Mouse (Mus musculus) kidney, embryonic 14.5 days (tissue): Measurements from ENCODE around the gene Neurl4. TPM values are rescaled to one million over a fixed set of nuclear protein-coding genes. Genes with fewer than 3 reads are reported as not detected.

Experiments
- ATAC-seq: fragments of 200-750 bp; cut with Nextera tagmentation; 2 replicates; pipeline ENCODE4 v1.8.0; 2017; ENCODE audit warnings: moderate number of reproducible peaks, mild to moderate bottlenecking, moderate TSS enrichment, moderate library complexity; ENCODE audit not compliant: low FRiP score, low TSS enrichment
- H3K27ac ChIP-seq: fragments of 300-500 bp; sonication (generic); 2 replicates; pipeline ENCODE4 v1.5.1; 2014; ENCODE audit warnings: low read depth, mild to moderate bottlenecking, low read length, moderate library complexity, mixed read lengths
- H3K27me3 ChIP-seq: fragments of 300-500 bp; sonication (generic); 2 replicates; pipeline ENCODE4 v1.6.1; 2014; ENCODE audit warnings: mild to moderate bottlenecking, low read length; ENCODE audit not compliant: control insufficient read depth, insufficient read depth
- H3K36me3 ChIP-seq: fragments of 300-500 bp; sonication (generic); 2 replicates; pipeline ENCODE4 v1.6.1; 2014; ENCODE audit warnings: low read length, mixed read lengths; ENCODE audit not compliant: control insufficient read depth, insufficient read depth
- H3K4me1 ChIP-seq: fragments of 300-500 bp; sonication (generic); 2 replicates; pipeline ENCODE4 v1.6.1; 2014; ENCODE audit warnings: low read length, mixed read lengths; ENCODE audit not compliant: control insufficient read depth, insufficient read depth
- H3K4me2 ChIP-seq: fragments of 300-500 bp; sonication (generic); replicated peaks from 2 replicates; pipeline ENCODE4 v1.6.1; 2014; ENCODE audit warnings: low read depth, mild to moderate bottlenecking, low read length
- H3K4me3 ChIP-seq: fragments of 300-500 bp; sonication (generic); 2 replicates; pipeline ENCODE4 v1.5.1; 2014; ENCODE audit warnings: mild to moderate bottlenecking, low read length
- H3K9ac ChIP-seq: fragments of 300-500 bp; sonication (generic); 2 replicates; pipeline ENCODE4 v1.6.1; 2014; ENCODE audit warnings: low read depth, mild to moderate bottlenecking, low read length, moderate library complexity
- H3K9me3 ChIP-seq: fragments of 300-500 bp; sonication (generic); 2 replicates; pipeline ENCODE4 v1.6.1; 2016; ENCODE audit warnings: low read length; ENCODE audit not compliant: control insufficient read depth
- WGBS: fragments of 180-500 bp; shearing (Covaris S2); extraction: QIAGEN DNeasy Blood & Tissue Kit; methylation state at CpG from one replicate; pipeline ENCODE4 v1.1.7; 2014; 5-methylcytosine and 5-hydroxymethylcytosine counted together
- polyA plus RNA-seq: library from polyadenylated mRNA; unstranded; fragments of >200 nt; fragmentation: Nextera tagmentation; extraction: Ambion mirVana; gene quantifications from 2 replicates; pipeline ENCODE4 v1.2.1, GENCODE M21; 2014

Gene Neurl4
- polyA plus RNA-seq, 1 experiment from 2014 or later = 16.3 TPM

GRCm38 (mm10) chr11:69932254-69932653 lies 31.4 kb downstream of the Neurl4 start:
- H3K27me3 ChIP-seq = peaks cover 6% of the 10 kb centered on the region; the same call in 1 of the 2 replicates
- peaks cover 12% of the 10 kb centered on the region for H3K4me1 ChIP-seq
- H3K27ac ChIP-seq = no peak overlapping the region
- ATAC-seq = no peak
- 52% methylated on average over 3 of the region's 3 CpGs for WGBS
- H3K4me2 ChIP-seq = no peak overlapping the region
- H3K9ac ChIP-seq = no peak overlapping the region
- no peaks in the 10 kb centered on the region for H3K9me3 ChIP-seq
- H3K36me3 ChIP-seq = no peaks in the 10 kb centered on the region
- H3K4me3 ChIP-seq = no peak overlapping the region

DNA sequence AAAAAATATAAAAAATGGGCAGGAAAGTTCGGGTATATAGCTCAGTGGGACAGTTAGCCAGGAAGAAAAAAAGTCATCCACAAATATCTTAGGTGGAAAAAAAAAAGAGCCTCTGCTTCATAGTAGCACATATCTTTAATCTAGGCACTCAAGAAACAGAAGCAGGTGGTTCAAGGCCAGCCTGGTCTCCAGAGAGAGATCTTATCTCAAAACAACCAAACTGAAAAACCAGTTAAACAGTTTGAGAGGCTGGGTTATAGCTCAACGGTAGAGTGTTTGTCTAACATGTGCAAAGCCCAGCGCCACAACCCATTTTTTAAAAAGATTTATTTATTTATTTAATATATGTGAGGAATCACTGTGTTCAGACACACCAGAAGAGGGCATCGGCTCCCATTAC lies 32.2 kb downstream of the Neurl4 start:
- Histone ChIP-seq H3K4me3 (no peak overlapping the region), H3K27ac (no peak overlapping the region), H3K4me2 (no peak overlapping the region), H3K27me3 (peaks cover 9% of the 10 kb centered on the region; the same call in 1 of the 2 replicates), H3K4me1 (peaks cover 13% of the 10 kb centered on the region), H3K36me3 (no peaks in the 10 kb centered on the region), H3K9me3 (no peaks in the 10 kb centered on the region), H3K9ac (no peak overlapping the region)
- no peak for ATAC-seq
- WGBS = 74% methylated on average over 4 of the region's 4 CpGs

DNA sequence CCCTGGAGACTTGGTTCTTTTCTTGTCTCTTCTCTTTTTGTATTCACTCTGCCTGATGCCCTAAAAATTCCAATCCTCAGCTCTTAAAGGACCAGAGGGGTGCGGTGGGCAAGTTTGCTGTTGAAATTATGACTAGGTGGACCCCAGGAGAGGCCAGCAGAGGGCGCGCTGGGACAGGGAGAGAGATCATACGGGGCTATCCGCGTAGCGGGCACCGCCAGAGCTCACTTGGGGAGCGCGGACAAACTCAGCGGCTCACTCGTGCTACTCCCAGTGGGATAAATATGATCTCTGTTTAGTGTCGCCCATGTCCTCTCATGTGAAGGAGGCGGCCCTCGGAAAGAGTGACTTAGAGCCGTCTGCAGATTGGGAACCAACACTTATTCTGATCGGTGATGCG lies 33.3 kb downstream of the Neurl4 start:
- peak overlapping the region; percentile 11; the same call in 1 of the 2 replicates for H3K4me3 ChIP-seq
- no peak overlapping the region for H3K27ac ChIP-seq
- ATAC-seq = peak; percentile 53
- H3K9me3 ChIP-seq = no peaks in the 10 kb centered on the region
- no peak overlapping the region for H3K9ac ChIP-seq
- H3K4me2 ChIP-seq = peak overlapping the region; percentile 38
- H3K27me3 ChIP-seq = peaks cover 9% of the 10 kb centered on the region; the same call in 1 of the 2 replicates
- WGBS = under 1% methylated on average over 18 of the region's 18 CpGs
- H3K36me3 ChIP-seq = no peaks in the 10 kb centered on the region
- peaks cover 13% of the 10 kb centered on the region for H3K4me1 ChIP-seq

- no peak overlapping the region for H3K27ac ChIP-seq
- peak overlapping the region; percentile 100; the same call in 1 of the 2 replicates for H3K4me2 ChIP-seq
- H3K4me3 ChIP-seq = peak overlapping the region; percentile 56
- 16% methylated on average over 6 of the region's 6 CpGs for WGBS
- H3K27me3 ChIP-seq = peaks cover 9% of the 10 kb centered on the region; the same call in 1 of the 2 replicates
- no peak for ATAC-seq
- H3K9ac ChIP-seq = no peak overlapping the region
- H3K36me3 ChIP-seq = no peaks in the 10 kb centered on the region
- H3K9me3 ChIP-seq = no peaks in the 10 kb centered on the region
- H3K4me1 ChIP-seq = peaks cover 13% of the 10 kb centered on the region
These were observed 33.8 kb downstream of the Neurl4 start for GRCm38 (mm10) chr11:69934681-69935080.

DNA sequence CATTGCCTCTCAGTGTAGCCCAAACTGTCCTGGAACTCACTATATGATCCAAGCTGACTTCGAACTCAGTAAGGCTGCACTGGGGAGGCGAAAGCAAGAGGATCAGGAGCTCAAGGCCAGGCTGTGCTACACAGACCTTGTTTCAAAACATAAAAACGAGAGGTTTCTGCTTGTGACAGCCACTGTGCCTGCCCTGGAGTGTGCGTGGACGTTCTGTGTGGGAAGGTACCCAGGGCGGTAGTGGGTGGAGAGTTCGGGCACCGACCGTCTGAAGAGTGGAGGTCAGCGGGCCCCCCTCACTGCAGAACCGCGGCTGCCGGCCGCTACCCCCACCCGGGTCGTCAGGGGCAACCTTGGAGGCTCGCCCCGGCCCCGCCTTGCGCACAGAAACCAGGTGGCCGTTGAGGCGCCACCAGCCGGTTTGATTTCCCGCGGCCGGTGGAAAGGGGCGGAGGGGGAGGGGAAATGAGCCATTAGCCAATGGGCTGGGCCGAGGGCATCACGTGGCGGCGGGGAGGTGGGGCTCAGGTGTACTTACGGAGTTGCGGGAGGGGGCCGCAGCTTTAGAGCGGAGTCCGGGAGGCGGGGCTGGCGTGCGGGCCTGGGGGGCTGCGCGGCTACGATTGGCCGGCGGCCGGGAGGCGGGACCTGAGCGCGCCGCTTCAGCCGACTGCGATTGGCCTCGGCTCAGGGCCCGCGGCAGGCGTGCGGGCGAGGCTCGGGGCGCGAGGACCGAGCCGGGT lies 34.4 kb downstream of the Neurl4 start, which contains the start of gene Ybx2:
Ybx2 (plus strand) TSS at position 660 of the 743 bp plus-strand sequence.
- Histone ChIP-seq H3K4me1 (peaks cover 13% of the 10 kb centered on the region), H3K9me3 (no peaks in the 10 kb centered on the region), H3K4me2 (peak within 1 kb of the TSS; percentile 100), H3K27ac (peak within 1 kb of the TSS; percentile 11; the same call in 1 of the 2 replicates), H3K27me3 (peaks cover 9% of the 10 kb centered on the region; the same call in 1 of the 2 replicates), H3K4me3 (peak within 1 kb of the TSS; percentile 56), H3K9ac (peak within 1 kb of the TSS; percentile 66), H3K36me3 (no peaks in the 10 kb centered on the region)
- 3% methylated on average over 58 of the region's 62 CpGs for WGBS
- peak; percentile 89 for ATAC-seq

DNA sequence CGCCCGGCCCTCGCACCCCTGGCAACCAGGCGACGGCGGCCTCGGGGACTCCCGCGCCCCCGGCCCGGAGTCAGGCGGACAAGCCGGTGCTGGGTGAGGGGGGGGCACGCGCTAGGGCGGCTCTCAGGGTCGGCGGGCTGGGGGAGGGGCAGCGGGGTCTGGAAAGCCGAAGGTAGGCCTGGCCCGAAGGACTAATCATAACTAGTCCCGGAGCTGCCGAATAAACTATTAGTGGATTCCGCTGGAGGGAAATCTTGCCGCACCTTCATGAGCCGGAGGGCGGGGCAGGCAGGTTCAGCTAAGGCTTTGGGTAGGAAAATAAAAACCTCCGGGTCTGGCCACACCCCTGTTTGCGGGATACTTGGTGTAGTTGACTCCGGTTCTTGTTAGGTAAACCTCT lies 35.3 kb downstream of the Neurl4 start:
- peaks cover 13% of the 10 kb centered on the region for H3K4me1 ChIP-seq
- H3K9me3 ChIP-seq = no peaks in the 10 kb centered on the region
- peak overlapping the region; percentile 56 for H3K4me3 ChIP-seq
- 2% methylated on average over 30 of the region's 30 CpGs for WGBS
- H3K9ac ChIP-seq = peak overlapping the region; percentile 66
- H3K27me3 ChIP-seq = peaks cover 9% of the 10 kb centered on the region; the same call in 1 of the 2 replicates
- peak overlapping the region; percentile 100 for H3K4me2 ChIP-seq
- peak; percentile 16; the same call in 1 of the 2 replicates for ATAC-seq
- H3K27ac ChIP-seq = peak overlapping the region; percentile 11; the same call in 1 of the 2 replicates
- H3K36me3 ChIP-seq = no peaks in the 10 kb centered on the region

DNA sequence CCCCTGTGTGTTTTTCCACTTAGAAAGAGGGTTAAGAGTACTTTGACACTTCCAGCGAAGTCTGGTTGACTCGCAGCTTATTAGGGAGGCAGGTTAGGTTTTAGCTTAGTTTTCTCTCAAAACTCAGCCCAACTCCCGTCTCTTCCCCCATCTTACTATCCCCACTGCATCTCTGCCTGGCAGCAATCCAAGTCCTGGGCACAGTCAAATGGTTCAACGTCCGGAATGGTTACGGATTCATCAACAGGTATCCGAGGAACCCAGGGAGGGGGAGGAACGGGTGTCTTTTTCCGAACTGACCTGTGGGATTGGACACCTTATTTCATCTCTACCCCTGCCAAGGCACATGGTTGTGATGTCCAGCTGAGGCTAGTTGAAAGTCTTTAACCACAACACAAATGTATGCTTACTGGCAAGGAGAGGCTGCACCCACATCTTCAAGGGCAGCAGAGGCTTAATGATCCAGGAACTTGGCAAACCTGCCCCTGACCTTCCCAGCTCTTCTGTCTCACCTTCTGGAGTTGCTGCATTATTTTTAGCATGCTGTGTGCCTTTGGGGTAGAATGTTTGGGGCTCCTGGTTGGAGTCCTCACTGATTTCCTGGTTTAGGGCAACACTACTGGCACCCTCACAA lies 36.0 kb downstream of the Neurl4 start:
- Histone ChIP-seq H3K4me3 (peak overlapping the region; percentile 56; the same call in 1 of the 2 replicates), H3K27ac (no peak overlapping the region), H3K36me3 (no peaks in the 10 kb centered on the region), H3K9ac (no peak overlapping the region), H3K4me2 (peak overlapping the region; percentile 100), H3K27me3 (peaks cover 9% of the 10 kb centered on the region; the same call in 1 of the 2 replicates), H3K4me1 (peaks cover 13% of the 10 kb centered on the region), H3K9me3 (no peaks in the 10 kb centered on the region)
- ATAC-seq = no peak
- 29% methylated on average over 9 of the region's 9 CpGs for WGBS

DNA sequence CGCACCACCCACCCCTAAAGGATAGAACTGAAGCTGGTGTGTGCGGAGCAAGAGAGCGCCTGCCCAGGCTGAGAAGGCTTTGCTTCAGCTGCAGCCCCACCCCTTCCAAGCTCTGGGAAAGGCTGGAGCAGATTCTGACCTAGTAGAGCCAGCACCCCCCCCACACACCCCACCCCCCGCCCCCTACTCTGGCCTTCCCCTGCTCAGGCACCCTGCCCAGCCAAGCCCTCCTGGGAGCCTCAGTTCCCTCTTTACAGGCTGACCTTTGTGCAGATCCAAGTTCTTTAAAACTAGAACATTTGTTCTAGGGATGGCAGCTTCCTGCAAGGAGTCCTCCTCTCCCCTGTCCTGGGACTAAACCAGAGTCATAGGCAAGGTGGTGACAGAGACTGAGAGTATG lies 36.5 kb downstream of the Neurl4 start:
- Histone ChIP-seq H3K9me3 (no peaks in the 10 kb centered on the region), H3K4me1 (peaks cover 13% of the 10 kb centered on the region), H3K4me2 (0 out of 2 replicates have a peak overlapping the region, but pooled peaks have one; percentile 6), H3K27ac (no peak overlapping the region), H3K36me3 (no peaks in the 10 kb centered on the region), H3K27me3 (peaks cover 9% of the 10 kb centered on the region; the same call in 1 of the 2 replicates), H3K9ac (no peak overlapping the region), H3K4me3 (no peak overlapping the region)
- ATAC-seq = no peak
- 35% methylated on average over 4 of the region's 4 CpGs for WGBS
